Comparison of ENCODE assay signal across 7 mouse cellular contexts in genomic region chr5:116453401-116453851, GRCm38 (mm10). TPM values are rescaled to one million over a fixed set of nuclear protein-coding genes. Genes with fewer than 3 reads are reported as not detected.
DNase-seq lines count a peak whose midpoint lies in the region; ATAC-seq and TF ChIP-seq lines count a peak whose summit lies in the region.

No protein-coding gene starts in this region.

- no peaks in the 10 kb centered on the region for H3K27me3 ChIP-seq in hindbrain, embryonic 12.5 days
- H3K27me3 ChIP-seq in limb, embryonic 13.5 days = 0 out of 2 replicates have a peak, but pooled peaks cover 8% of the 10 kb centered on the region
- H3K27me3 ChIP-seq in midbrain, embryonic 14.5 days (ENCODE audit: control insufficient read depth, insufficient read depth, low read length) = no peaks in the 10 kb centered on the region

- DNase-seq in adrenal gland, adult (ENCODE audit: inconsistent age in 2 of 2, low spot score in 1 of 2) = peak; percentile 81 to 92
- peak; percentile 53 for DNase-seq in cerebellum, adult 9-10 months
- peak; percentile 83 for DNase-seq in gastrocnemius, adult 2 months
- peak; percentile 74 for DNase-seq in midbrain, embryonic 14.5 days
- peak; percentile 9 for DNase-seq in thymus, postnatal 25 days

- H3K27ac ChIP-seq in gastrocnemius, adult 2 months = peak overlapping the region; percentile 68
- no peak overlapping the region for H3K27ac ChIP-seq in hindbrain, embryonic 12.5 days
- H3K27ac ChIP-seq in limb, embryonic 13.5 days = no peak overlapping the region
- H3K27ac ChIP-seq in midbrain, embryonic 14.5 days (replicated peaks; ENCODE audit: low read depth, low read length) = no peak overlapping the region

- intact Hi-C loops in gastrocnemius, adult 2 months (cut with DNase I) = loop anchor here (1.0 kb wide), 1 partner anchor 67 kb away; no protein-coding TSS in a partner anchor

- no peak overlapping the region for H3K9ac ChIP-seq in hindbrain, embryonic 12.5 days
- peak overlapping the region; percentile 61 for H3K9ac ChIP-seq in limb, embryonic 13.5 days
- no peak overlapping the region for H3K9ac ChIP-seq in midbrain, embryonic 14.5 days (replicated peaks; ENCODE audit: low read length)

- peak; percentile 79 for TF ChIP-seq CTCF in gastrocnemius, adult 2 months (IDR thresholded peaks at IDR 0.05)

- WGBS in hindbrain, embryonic 12.5 days = 3% methylated on average over 27 of the region's 27 CpGs
- 3% methylated on average over 27 of the region's 27 CpGs for WGBS in limb, embryonic 13.5 days
- WGBS in midbrain, embryonic 14.5 days = 4% methylated on average over 27 of the region's 27 CpGs

- H3K36me3 ChIP-seq in hindbrain, embryonic 12.5 days = peaks cover 12% of the 10 kb centered on the region
- no peaks in the 10 kb centered on the region for H3K36me3 ChIP-seq in limb, embryonic 13.5 days
- H3K36me3 ChIP-seq in midbrain, embryonic 14.5 days (ENCODE audit: control insufficient read depth, insufficient read depth, low read length) = peaks cover 23% of the 10 kb centered on the region; the same call in 1 of the 2 replicates

- H3K9me3 ChIP-seq in hindbrain, embryonic 12.5 days (replicated peaks) = no peaks in the 10 kb centered on the region
- no peaks in the 10 kb centered on the region for H3K9me3 ChIP-seq in limb, embryonic 13.5 days
- no peaks in the 10 kb centered on the region for H3K9me3 ChIP-seq in midbrain, embryonic 14.5 days (ENCODE audit: control insufficient read depth, low read length)

- ATAC-seq in hindbrain, embryonic 12.5 days (ENCODE audit: low FRiP score) = no peak
- ATAC-seq in limb, embryonic 13.5 days (ENCODE audit: low FRiP score, low read depth) = peak; percentile 36; the same call in 1 of the 2 replicates
- no peak for ATAC-seq in midbrain, embryonic 14.5 days (ENCODE audit: low FRiP score, low TSS enrichment)

- peak overlapping the region; percentile 42 for H3K4me2 ChIP-seq in hindbrain, embryonic 12.5 days (replicated peaks)
- peak overlapping the region; percentile 65 for H3K4me2 ChIP-seq in limb, embryonic 13.5 days (replicated peaks)
- H3K4me2 ChIP-seq in midbrain, embryonic 14.5 days (ENCODE audit: low read length) = peak overlapping the region; percentile 26

- H3K4me3 ChIP-seq in gastrocnemius, adult 2 months = peak overlapping the region; percentile 69
- no peak overlapping the region for H3K4me3 ChIP-seq in hindbrain, embryonic 12.5 days
- H3K4me3 ChIP-seq in limb, embryonic 13.5 days = peak overlapping the region; percentile 36
- H3K4me3 ChIP-seq in midbrain, embryonic 14.5 days (replicated peaks; ENCODE audit: low read depth, low read length) = no peak overlapping the region

- H3K4me1 ChIP-seq in hindbrain, embryonic 12.5 days = peaks cover 22% of the 10 kb centered on the region
- peaks cover 11% of the 10 kb centered on the region; the same call in 1 of the 2 replicates for H3K4me1 ChIP-seq in limb, embryonic 13.5 days
- H3K4me1 ChIP-seq in midbrain, embryonic 14.5 days (ENCODE audit: control insufficient read depth, insufficient read depth, low read length) = peaks cover 6% of the 10 kb centered on the region; the same call in 1 of the 2 replicates

RNA-seq across cellular contexts. Expression of gene Hspb8, which starts 30.8 kb away (rescaled TPM):
- 100 to 1,000 TPM; 234 to 341 TPM for total RNA-seq in gastrocnemius, adult 2 months (2021)
- 5.9 and 6.9 TPM in 2 replicates for polyA plus RNA-seq in hindbrain, embryonic 12.5 days (2016; fragmentation: Nextera tagmentation; extraction: Ambion mirVana)
- 13.5 and 13.8 TPM in 2 replicates for polyA plus RNA-seq in limb, embryonic 13.5 days (2015; fragmentation: Nextera tagmentation; extraction: Ambion mirVana)
- 1.9 and 3.7 TPM in 2 replicates for polyA plus RNA-seq in midbrain, embryonic 14.5 days (2014; fragmentation: Nextera tagmentation; extraction: Ambion mirVana)

Comparison
In these comparisons a context has a peak if more than half of its experiments do, and no peak if none do; other contexts are left out.
1. DNase-seq: peak in every context shown above with its lines; median percentile 86 in adrenal gland, adult; 83 in gastrocnemius, adult 2 months; 74 in midbrain, embryonic 14.5 days; 53 in cerebellum, adult 9-10 months; 9 in thymus, postnatal 25 days.
2. H3K4me3 ChIP-seq: peak in gastrocnemius, adult 2 months (single experiment) and limb, embryonic 13.5 days (single experiment); none in hindbrain, embryonic 12.5 days (single experiment) and midbrain, embryonic 14.5 days (single experiment).
3. Peak in every context shown above with its lines, with median percentiles within 50 percentile points of each other: H3K4me2 ChIP-seq.